Mouse (Mus musculus) heart, adult 8-10 months (tissue): ENCODE measurements at regions not wholly inside any gene's neighbourhood (a gene's known extent, or its start where the extent isn't known, plus 50 kb on each side); places are given as distances from the start of the nearest gene placed in this dataset.
A peak's percentile ranks its signal among the peaks of the same experiment; 100 is the strongest.

Source experiments
- DNase-seq: peaks from one replicate; pipeline ENCODE4 v3.0.0; 2022; ENCODE audit warnings: low spot score

DNA sequence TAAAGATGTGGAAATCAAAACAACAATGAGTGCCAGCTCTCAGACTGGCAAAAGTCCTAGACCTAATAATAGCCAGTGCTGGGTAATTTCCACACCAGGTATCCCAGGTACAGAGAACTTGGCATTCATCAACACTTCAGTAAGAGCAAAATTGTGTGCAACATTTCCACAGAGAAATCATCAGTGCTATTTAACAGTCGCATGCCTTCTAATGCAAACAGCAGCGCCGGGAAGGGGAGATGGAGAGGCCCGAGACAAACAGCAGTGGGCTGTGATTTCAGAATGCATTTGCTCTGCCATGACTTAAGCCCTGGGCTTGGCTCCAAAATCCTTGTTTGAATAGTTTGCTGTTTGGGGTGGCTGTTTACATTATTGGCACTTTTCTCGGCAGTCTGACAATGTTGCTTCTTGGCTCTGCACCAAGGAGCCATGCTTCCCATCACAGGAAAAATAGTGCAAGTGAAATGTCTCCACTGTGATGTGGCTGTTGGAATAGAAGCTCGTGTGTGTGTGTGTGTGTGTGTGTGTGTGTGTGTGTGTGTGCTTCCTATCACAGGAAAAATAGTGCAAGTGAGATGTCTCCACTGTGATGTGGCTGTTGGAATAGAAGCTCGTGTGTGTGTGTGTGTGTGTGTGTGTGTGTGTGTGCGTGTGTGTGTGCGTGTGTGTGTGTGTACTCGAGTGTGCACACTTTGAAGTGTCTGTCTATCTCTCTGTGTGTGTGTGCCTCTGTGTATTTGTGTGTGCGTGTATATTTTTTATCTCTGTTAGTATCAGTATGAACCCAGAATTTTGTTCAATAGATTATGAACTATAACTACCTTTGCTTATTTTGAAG lies 190.1 kb upstream of the Cdyl start:
- no peak for DNase-seq

DNA sequence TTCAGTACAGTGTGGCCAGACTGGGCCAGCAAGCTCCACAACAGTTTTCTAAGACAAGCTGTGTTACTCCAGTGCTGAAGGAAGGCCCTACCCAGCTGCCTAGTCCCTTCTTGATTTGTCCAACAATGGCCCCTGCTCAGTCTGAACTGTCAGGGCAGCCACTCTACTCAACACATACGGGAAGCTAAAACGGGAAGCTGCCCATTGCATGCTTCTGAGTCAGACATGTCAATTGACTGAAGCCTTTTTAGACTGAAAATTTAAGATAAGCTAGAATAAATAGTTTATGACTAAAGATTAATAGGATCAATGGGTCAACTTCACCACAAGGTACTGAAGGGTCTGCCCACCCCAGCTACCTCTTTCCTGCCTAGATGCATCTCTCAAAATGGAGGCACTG lies 181.4 kb upstream of the Cdyl start:
- no peak for DNase-seq

GRCm38 (mm10) chr13:35482340-35482739 lies 177.3 kb upstream of the Cdyl start:
- no peak for DNase-seq

GRCm38 (mm10) chr13:35486125-35486524 lies 173.5 kb upstream of the Cdyl start:
- no peak for DNase-seq

- DNase-seq = no peak
Measured at GRCm38 (mm10) chr13:35499776-35500175, 159.9 kb upstream of the Cdyl start.

DNA sequence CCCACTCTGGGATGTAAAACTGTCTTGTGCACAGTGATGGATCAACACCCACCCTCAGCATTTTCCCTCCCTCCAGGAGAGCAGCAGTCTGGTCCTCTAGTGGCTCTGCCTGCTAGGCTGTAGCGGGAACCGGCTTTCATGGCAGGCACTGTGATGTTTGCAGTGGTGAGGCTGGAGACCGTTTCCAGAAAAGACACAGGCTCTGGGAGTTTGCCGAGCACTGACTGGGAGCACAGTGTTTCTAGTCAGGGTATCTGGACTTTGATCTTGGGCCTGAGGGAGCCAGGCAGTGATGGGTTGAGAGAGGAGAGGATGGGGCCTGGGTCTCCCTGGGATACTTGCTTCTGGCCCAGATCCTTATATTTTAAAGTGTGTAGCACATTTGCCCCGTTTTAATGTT lies 158.7 kb upstream of the Cdyl start:
- no peak for DNase-seq

DNA sequence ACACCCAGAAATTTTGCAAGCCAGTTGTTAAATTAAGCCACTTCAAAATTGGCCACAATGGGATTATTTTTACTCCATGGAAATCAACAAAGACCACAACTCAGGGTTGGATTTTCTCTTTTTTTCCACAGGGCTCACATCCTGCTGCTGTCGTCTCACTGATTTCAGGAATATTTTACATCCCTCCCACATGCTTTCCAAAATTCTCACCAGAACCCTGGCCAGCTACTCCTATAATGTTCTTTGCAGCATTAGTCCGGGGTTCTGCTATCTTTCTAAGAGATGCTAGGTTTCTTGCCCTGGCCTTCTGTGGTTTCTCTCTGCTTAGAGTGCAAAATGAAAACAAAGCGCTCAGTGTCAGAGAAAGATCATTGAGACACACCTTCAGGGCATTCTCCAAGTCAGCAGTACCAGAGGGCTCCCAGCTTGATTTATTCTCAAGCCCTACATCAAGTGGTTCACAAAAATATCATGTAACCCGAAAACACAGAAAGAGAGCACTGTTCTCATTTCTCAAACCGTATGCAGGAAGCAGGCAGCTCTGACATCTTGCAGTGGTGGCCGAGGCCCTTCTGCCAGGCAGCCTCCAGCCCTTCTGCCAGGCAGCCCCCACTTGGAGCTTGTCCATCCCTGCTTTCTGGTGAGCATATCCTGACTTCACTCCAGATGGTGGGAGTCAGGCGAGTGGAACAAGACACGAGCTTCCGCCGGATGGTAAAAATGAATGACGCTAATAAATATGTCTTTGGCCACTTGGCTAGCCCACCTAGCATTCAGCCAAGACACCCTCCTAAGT lies 158.1 kb upstream of the Cdyl start:
- DNase-seq = no peak

DNA sequence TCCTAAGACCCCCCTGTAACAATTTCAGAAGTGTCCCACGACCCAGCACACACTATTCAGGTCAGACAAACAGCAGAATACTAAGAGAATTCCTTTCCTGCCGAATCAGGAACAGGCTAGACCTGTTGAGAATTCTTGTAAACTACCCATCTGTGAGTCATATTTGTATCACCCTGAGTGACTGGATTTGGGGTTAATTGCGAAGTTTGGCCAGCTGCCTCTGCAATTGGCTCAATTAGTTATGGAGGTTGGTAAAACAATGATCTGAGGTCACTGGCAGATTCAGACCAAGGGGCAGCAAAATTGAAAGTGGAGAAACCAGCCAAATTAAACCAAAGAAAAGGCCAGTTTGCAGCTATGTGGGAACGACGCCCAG lies 157.5 kb upstream of the Cdyl start:
- DNase-seq = peak; percentile 29

- peak; percentile 54 for DNase-seq
Measured at GRCm38 (mm10) chr13:35503362-35503821, 156.2 kb upstream of the Cdyl start.

DNA sequence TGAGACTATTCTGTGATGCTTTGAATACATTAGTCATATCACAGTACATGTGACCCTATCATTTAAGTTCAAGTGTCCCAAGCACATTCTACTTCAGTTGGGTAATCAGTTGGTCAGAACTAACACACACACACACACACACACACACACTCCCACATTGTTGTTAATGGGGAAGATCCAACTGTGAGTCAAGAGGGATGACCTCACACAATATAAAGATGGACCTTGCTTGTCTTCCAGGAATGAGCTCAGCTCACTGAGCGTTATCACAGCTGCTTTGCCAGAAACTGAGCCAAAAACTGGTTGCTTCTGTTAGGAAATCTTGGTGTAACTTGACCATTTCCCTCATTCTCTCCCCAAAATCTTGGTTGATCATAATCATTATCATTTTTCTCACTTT lies 152.4 kb upstream of the Cdyl start:
- DNase-seq = peak; percentile 58

DNA sequence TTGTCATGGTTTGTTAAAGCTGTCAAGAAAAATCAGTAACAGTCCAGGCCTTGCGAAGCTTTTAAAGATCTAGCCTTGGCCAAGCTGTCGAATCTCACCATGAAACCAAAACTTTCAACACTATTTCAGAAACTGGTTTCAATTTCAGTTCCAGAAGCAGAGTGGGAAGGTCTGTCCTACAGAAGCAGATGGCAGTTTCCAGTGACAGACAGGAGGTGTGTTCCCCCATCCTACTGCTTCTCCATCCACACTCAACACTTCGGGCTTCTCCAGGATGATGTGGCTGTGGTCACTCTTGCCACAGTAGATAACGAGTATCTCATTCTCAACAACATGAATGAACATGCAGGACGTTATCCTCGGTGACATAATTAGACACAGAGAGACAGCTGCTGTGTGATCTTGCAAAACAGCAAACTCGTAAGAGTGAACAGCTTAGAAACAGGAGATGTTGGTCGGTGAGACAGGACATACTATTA lies 147.6 kb upstream of the Cdyl start:
- DNase-seq = no peak

DNA sequence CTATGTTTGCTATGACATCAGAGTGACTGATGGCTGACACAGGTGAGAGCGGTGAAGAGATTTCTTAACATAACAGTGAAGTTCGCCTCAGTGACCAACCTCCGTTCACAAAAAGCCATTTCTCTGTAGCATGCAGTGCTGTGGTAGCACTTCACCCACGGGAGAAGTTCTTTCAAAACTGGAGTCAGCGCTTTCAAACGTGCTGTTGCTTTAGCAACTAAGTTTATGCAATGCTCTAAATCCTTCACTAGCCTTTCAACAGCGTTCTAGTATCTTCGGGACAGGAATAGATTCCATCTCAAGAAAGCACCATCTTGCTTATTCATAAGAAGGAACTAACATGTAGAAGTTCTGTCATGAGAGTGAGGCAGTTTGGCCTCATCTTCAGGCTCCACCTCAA lies 146.5 kb upstream of the Cdyl start:
- DNase-seq = no peak

DNA sequence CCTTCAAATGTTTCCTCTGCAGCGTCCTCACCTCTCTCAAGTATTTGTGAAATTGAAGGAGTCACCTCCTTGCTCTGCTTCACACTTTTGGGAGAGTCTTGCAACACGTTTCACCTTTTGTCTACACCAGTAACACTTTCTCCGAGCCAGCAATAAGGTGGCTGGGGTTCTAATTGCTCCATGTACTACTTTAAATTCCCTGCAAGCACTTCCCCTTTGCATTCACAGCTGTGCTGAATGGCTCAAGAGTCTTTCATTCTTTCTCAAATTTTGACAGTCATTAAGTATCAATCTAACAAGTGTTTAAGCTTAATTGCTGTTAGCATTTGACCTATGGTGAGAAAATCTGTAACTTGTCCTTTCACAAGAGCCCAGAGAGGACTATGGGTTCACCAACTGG lies 144.3 kb upstream of the Cdyl start:
- no peak for DNase-seq

DNA sequence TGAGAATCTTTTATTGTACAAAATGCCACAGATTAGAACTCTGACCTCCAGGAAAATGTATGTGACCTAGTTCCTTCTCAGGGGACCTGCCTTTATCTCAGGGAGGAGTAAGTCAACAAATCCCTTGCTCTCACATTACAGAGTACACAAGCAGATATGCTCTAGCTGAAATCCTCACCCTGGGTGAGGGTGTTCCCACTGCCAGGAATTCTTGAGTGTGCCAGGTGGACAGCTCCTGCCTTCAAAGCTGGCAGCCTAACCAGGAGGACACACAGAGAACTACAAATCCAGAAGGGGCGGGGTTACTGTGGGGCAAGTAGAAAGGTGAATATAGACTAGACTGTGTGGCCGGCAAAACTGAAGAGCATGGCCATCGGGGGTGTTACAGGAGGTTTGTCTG lies 141.9 kb upstream of the Cdyl start:
- no peak for DNase-seq

- DNase-seq = no peak
Measured at GRCm38 (mm10) chr13:35522272-35522671, 137.4 kb upstream of the Cdyl start.

DNA sequence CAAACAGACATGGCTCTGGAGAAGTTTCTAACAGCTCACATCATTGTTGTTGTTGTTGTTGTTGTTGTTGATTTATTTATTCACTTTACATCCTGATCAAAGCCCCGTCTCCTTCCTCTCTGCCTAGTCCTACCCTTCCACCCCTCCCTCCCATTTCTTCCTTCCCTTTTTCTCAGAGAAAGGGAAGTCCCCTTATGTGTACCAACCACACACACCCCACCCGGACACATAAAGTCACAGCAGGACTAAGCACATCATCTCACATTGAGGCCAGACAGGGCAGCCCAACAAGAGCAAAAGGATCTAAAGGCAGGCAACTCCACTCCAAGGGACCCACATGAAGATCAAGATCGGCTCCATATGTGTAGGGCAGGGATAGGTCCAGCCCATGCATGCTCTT lies 130.1 kb upstream of the Cdyl start:
- no peak for DNase-seq

DNA sequence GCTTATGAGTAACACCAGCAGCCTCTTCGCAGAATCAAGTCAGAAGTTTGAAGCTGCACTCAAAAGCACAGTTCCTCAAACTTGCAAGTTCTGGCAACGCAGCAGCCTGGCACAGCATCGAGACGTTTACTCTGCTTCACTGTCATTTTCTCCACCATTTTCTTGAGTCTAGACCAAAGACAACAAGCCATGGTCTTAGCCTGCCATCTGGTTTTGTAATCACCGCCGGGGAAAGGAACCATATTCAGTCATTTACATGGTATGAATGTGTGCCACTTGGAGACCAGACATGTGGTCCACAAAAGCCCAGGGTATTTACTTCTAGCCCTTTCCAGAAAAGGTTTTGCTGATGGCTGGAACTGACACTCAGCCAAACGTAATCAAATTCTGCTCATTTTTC lies 122.5 kb upstream of the Cdyl start:
- DNase-seq = no peak

GRCm38 (mm10) chr13:35537936-35538335 lies 121.7 kb upstream of the Cdyl start:
- peak; percentile 42 for DNase-seq

DNA sequence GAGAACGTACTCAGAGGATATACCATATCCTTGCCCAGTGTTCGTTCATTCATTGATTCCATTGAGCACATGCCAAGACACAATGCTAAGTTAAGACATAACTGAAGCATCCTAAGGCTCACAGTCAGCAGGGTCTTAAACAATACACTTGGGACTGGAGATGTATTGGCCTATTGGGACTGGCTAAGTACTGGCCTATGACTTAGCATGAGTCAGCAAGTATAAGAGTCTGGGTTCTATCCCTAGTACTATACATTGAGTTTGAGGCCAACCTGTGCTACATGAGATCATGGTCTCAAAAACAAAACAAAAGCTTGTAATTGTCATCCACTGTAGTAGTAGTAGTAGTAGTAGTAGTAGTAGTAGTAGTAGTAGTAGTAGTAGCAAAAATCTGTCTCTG lies 119.2 kb upstream of the Cdyl start:
- no peak for DNase-seq

GRCm38 (mm10) chr13:35541053-35541452 lies 118.6 kb upstream of the Cdyl start:
- no peak for DNase-seq

- no peak for DNase-seq
Measured at GRCm38 (mm10) chr13:35564006-35564405, 95.6 kb upstream of the Cdyl start.

- peak; percentile 13 for DNase-seq
Measured at GRCm38 (mm10) chr13:35581616-35582015, 78.0 kb upstream of the Cdyl start.

- DNase-seq = no peak
Measured at GRCm38 (mm10) chr13:35598003-35598402, 61.6 kb upstream of the Cdyl start.
